In genomic region chr13:9446448-9447115, GRCm38 (mm10) we compare ENCODE assay signal across 13 mouse cellular contexts.
A peak's percentile ranks its signal among the peaks of the same experiment; 100 is the strongest.
DNase-seq lines count a peak whose midpoint lies in the region; ATAC-seq lines count a peak whose summit lies in the region.
"Had no signal": no experiment of that assay in that cellular context is flagged by ENCODE, and none has a peak within 500 bp of the region (broad histone marks: within the 10 kb centered on the region; RNA-seq: fewer than 3 reads in every experiment).

No protein-coding gene starts in this region.

- H3K36me3 ChIP-seq in intestine, embryonic 16.5 days (ENCODE audit: control insufficient read depth, insufficient read depth, low read length): no peaks in the 10 kb centered on the region
- no peaks in the 10 kb centered on the region for H3K36me3 ChIP-seq in neural tube, embryonic 15.5 days
- H3K36me3 ChIP-seq in midbrain, embryonic 16.5 days (ENCODE audit: control insufficient read depth, insufficient read depth, low read length): no peaks in the 10 kb centered on the region
- H3K36me3 ChIP-seq: limb, embryonic 10.5 days had no signal

- no peak overlapping the region for H3K27ac ChIP-seq in intestine, embryonic 16.5 days (ENCODE audit: low read length)
- H3K27ac ChIP-seq in neural tube, embryonic 15.5 days (replicated peaks): no peak overlapping the region
- H3K27ac ChIP-seq in midbrain, embryonic 16.5 days (ENCODE audit: low read length): no peak overlapping the region
- H3K27ac ChIP-seq: limb, embryonic 10.5 days had no signal

- ATAC-seq in intestine, embryonic 16.5 days: peak; percentile 63; the same call in 1 of the 2 replicates
- no peak for ATAC-seq in neural tube, embryonic 15.5 days (ENCODE audit: low FRiP score)
- no peak for ATAC-seq in midbrain, embryonic 16.5 days

- WGBS in intestine, embryonic 16.5 days: 79% methylated on average over 4 of the region's 4 CpGs
- WGBS in neural tube, embryonic 15.5 days: 94% methylated on average over 4 of the region's 4 CpGs
- WGBS in midbrain, embryonic 16.5 days: 97% methylated on average over 4 of the region's 4 CpGs

- no peak overlapping the region for H3K4me3 ChIP-seq in intestine, embryonic 16.5 days (ENCODE audit: low read length)
- no peak overlapping the region for H3K4me3 ChIP-seq in neural tube, embryonic 15.5 days (replicated peaks)
- no peak overlapping the region for H3K4me3 ChIP-seq in midbrain, embryonic 16.5 days (ENCODE audit: low read depth, low read length)
- H3K4me3 ChIP-seq: limb, embryonic 10.5 days; megakaryocyte, embryonic 14.5 days had no signal

- H3K4me2 ChIP-seq in intestine, embryonic 16.5 days (ENCODE audit: low read depth, low read length): no peak overlapping the region
- H3K4me2 ChIP-seq in neural tube, embryonic 15.5 days: no peak overlapping the region
- H3K4me2 ChIP-seq in midbrain, embryonic 16.5 days (ENCODE audit: low read length): no peak overlapping the region

- H3K4me1 ChIP-seq in intestine, embryonic 16.5 days (ENCODE audit: control insufficient read depth, insufficient read depth, low read length): peaks cover 4% of the 10 kb centered on the region
- no peaks in the 10 kb centered on the region for H3K4me1 ChIP-seq in neural tube, embryonic 15.5 days
- H3K4me1 ChIP-seq in midbrain, embryonic 16.5 days (ENCODE audit: control insufficient read depth, insufficient read depth, low read length): no peaks in the 10 kb centered on the region
- H3K4me1 ChIP-seq: limb, embryonic 10.5 days had no signal

- no peaks in the 10 kb centered on the region for H3K9me3 ChIP-seq in intestine, embryonic 16.5 days (ENCODE audit: control insufficient read depth, low read length)
- H3K9me3 ChIP-seq in neural tube, embryonic 15.5 days (replicated peaks): no peaks in the 10 kb centered on the region
- H3K9me3 ChIP-seq in midbrain, embryonic 16.5 days (replicated peaks; ENCODE audit: control insufficient read depth, low read length, poor library complexity, severe bottlenecking): no peaks in the 10 kb centered on the region
- H3K9me3 ChIP-seq: limb, embryonic 10.5 days; megakaryocyte, embryonic 14.5 days had no signal

- no peaks in the 10 kb centered on the region for H3K27me3 ChIP-seq in intestine, embryonic 16.5 days (replicated peaks; ENCODE audit: control insufficient read depth, insufficient read depth, low read length)
- no peaks in the 10 kb centered on the region for H3K27me3 ChIP-seq in neural tube, embryonic 15.5 days (replicated peaks)
- no peaks in the 10 kb centered on the region for H3K27me3 ChIP-seq in midbrain, embryonic 16.5 days (ENCODE audit: control insufficient read depth, insufficient read depth, low read depth, low read length)
- H3K27me3 ChIP-seq: CH12.LX; megakaryocyte, embryonic 14.5 days had no signal

- DNase-seq in c-Kit-positive CD71-positive TER-119-positive erythroid progenitor cells, embryonic 14.5 days (ENCODE audit: low spot score): peak; percentile 23
- peak; percentile 82 to 83 for DNase-seq in cerebellum, postnatal 10 days
- DNase-seq in heart, adult 9 months (ENCODE audit: low spot score in 2 of 2): peak; percentile 64 to 78
- DNase-seq in spleen, postnatal 36 days (ENCODE audit: low spot score in 2 of 2): no peak
- DNase-seq in frontal cortex, postnatal 10 days (ENCODE audit: low spot score in 2 of 2): no peak
- DNase-seq: kidney, postnatal 14 days; right cerebral cortex, postnatal 14 days had no signal

- H3K9ac ChIP-seq in intestine, embryonic 16.5 days (ENCODE audit: low read depth, low read length): no peak overlapping the region
- H3K9ac ChIP-seq in neural tube, embryonic 15.5 days (replicated peaks): no peak overlapping the region
- H3K9ac ChIP-seq in midbrain, embryonic 16.5 days (ENCODE audit: low read depth, low read length): no peak overlapping the region

Comparison
In these comparisons a context has a peak if more than half of its experiments do, and no peak if none do; other contexts are left out.
1. DNase-seq: peak in c-Kit-positive CD71-positive TER-119-positive erythroid progenitor cells, embryonic 14.5 days (single experiment), cerebellum, postnatal 10 days (2 of 2) and heart, adult 9 months (2 of 2); none in spleen, postnatal 36 days (0 of 2) and frontal cortex, postnatal 10 days (0 of 2).